Mouse (Mus musculus): Measurements from ENCODE around the gene Neurod4.
"Not testable (repeated sequence)": the region's sequence is repeated elsewhere in the genome, so short reads cannot be mapped to it uniquely, and the experiment has no call there.

Neurod4 gene

DNA sequence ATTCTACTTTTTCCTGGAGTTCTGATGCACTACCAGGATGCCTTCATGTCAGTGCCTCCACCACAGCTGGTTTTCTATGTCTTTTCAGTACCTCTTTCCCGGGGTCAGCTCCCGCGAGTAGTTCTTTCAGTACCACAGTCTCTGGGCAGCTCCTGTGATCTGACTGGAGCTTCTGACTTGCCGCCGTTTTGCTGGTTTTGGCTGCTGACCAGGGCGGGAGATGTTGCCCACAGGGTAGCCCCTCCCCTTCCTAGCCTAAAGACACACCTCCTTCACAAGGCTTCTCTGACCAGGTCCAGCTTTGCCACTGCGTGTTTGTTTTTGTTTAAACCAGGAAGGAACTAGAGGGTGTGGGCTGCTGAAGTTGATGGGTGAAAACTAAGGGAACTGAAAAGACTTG, at the start of gene Neurod4:
Neurod4 (minus strand) TSS at position 175 of the 400 bp plus-strand sequence.
- DNase-seq (ENCODE audit: extremely low spot score, low spot score) = peak; percentile 68

DNA sequence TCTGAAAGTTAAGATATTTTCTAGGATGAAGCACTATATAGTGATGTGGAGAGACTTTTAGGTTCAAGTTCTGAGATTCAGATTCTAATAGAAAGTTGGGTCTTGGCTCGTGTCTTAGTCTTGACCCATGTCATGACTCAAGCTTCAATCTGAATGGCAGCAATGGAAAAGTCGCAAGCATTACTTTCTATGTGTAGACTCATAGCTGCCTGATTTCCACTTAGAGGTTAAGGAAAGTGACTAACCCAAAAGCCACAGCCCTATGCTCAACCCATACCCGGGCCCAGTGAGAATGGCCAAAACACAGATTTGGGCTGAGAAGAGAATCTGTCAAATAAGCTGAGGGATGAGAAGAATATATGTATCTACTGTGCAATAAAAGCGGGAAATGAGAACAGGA, 44.2 kb upstream of the Neurod4 start:
- DNase-seq (ENCODE audit: extremely low spot score, low spot score) = no peak

DNA sequence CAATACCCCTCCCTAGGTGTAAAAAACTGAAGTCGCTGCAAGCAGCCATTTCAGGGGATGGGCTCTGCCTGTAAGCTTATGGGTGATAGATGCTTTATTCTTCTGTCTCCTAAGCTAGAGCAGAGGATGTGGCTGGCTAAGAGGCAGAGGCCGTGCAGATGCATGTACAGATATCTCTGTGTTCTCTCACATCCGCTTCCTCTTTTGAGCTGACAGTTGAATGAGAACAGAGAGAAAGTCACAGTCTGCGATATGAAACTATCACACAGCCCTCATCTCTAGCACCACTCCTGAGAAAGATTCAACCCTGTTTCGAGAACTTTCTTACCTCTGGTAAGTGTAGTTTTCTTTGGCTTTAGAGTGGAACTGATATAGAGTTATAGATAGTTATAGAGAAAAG, 42.6 kb upstream of the Neurod4 start, which contains the start of gene Tespa1:
Tespa1 (plus strand) TSS at position 234 of the 400 bp plus-strand sequence.
- DNase-seq (ENCODE audit: extremely low spot score, low spot score) = no peak

DNA sequence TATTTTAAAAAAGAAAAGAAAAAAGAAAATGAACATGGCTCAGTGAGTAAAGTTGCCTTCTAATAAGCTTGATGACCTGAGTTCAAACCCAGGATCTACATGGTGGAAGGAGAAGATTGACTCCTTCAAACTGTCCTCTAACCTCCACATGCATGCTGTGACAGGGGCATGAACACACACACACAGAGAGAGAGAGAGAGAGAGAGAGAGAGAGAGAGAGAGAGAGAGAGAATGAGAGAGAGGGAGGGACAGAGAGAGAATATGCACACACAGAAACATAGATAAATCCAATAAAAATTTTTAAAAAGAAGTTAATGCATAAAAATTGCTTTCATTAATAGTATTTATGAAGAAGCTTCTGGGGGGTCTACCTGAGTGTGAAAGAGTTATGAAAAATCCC, 42.0 kb upstream of the Neurod4 start:
- DNase-seq (ENCODE audit: extremely low spot score, low spot score) = no peak

DNA sequence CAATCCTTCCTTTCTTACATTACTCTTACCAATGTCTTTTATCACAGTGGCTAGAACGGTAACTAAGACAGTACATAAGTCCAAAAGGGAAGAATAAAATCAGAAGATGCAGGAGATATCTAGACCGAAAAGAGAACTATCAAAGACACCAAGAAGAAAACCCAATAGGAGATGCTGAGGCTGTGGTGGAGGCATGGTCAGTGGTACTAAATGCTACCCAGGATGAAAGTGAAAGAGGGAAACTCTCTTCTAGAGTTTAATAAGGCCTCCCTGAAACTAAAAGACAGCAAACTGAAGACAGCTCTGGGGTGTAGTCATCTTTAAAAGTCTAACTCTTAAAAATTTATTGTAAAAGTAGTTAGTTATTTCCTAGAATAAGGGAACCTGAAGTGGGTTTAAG, 40.7 kb upstream of the Neurod4 start:
- no peak for DNase-seq (ENCODE audit: extremely low spot score, low spot score)

DNA sequence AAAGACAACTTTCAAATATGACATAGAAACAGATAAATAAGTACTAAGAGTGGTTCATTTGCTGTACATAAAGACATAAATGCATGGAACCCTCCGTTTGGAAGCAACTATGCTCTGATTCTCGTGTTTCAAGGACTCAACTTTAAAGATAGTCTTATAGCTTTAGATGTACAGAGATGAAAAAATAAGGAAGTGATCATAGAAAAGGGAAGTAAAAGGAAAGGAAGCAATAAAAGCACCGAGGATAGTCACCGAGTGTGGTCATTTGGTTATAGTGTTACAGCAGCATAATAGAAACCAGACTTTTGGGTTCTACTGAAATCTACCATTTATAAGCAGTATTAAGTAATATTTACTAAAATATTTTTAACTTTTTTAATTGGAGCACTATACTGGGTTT, 38.7 kb upstream of the Neurod4 start:
- DNase-seq (ENCODE audit: extremely low spot score, low spot score) = no peak

DNA sequence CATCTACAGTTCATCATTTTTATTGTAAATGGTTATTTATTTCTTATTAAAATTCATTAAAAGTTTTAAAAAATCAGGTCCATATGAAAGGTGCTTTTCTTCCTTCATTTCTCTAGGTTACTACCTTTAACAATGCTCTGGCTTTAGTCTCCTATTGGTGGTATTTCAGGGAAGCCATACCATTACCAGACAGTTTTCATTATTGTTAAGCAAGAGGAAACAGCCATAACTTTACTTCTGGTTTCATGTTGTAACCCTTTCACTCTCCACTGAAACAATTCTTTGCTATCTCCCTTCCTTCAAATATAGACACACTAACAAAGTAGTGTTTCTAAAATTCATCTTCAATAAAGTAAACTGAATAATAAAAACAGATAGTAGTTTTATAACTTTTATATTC, 35.8 kb upstream of the Neurod4 start:
- DNase-seq (ENCODE audit: extremely low spot score, low spot score) = no peak

DNA sequence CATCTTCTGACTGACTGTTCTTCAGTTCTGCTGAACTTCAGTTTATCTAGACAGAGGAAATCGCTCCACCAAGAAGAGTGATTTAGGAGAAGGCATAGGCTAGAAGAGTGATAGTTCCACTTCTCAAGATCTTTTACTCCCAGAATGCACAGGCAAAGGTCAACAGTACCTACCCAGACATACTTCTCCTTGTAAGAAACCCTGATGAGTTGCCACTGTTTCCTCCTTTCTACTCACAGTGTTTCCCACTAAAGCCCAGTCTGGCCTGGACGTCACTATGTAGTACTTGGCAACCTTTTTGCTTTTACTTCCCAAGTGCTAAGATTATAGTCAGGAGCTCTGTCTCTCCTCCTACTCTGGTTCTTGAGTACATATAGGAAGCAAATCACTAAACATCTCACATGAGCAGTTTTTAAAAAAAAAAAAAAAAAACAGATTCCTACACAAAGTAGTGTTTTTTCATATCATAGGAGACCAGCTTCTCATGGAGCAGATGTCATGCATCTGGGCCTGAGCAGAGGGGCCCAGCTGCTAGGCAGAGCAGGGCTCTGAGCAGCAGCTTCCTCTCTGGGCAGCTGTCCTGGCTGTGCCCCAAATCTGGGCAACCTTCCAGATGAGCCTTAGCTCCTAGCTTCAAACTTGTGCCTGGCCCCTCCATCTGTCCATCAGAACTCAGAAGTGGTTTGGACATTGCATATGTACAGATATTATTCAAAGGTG, 34.2 kb upstream of the Neurod4 start:
- no peak for DNase-seq (ENCODE audit: extremely low spot score, low spot score)

DNA sequence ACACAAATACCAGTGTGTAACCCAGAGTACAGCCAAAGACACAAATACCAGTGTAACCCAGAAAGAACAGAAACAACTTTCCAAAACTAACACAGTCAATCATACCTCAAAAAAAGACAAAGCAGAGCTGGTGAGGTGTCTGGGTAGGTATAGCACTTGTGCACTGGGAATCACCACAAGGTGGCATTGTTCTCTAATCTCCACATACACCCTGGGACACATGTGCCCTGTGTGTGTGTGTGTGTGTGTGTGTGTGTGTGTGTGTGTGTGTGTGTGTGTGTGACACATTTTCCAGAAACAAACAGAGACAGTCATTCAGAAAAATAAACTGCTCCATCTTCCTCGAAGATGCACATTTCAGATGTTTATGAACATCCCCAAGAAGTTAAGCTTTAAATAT, 33.5 kb upstream of the Neurod4 start:
- DNase-seq (ENCODE audit: extremely low spot score, low spot score) = no peak

DNA sequence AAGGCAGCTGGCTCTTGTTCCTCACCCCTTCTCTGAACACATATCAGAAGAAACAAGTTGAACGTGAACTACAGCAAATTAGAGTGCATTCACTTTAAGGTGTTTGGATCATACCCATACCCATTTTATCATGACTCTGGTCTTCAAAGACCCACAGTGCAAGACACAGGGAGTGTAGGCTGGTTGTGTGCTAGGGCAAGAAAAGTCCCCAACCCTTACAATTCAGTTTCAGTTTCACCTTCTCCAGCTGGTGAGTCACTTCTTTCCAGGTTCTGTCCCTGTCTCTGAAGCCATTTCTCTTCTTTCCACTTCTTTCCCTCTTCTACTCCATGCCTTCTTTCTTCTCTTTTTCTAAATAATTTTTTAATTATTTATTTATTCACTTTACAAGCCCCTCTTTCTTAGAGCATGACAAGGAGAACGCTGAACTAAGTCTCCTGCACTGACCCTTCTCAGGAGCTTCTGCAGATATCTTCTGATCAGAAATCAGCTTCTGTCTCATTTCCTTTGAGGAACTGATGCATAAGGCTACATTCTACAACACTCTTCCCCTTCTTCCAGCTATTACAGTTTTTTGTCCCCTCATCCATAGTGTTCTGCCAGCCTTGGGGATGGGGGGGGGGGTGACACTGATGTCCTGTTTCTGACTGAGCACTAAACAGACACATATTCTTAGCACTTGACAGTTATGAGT, 31.6 kb upstream of the Neurod4 start:
- DNase-seq (ENCODE audit: extremely low spot score, low spot score) = no peak

DNA sequence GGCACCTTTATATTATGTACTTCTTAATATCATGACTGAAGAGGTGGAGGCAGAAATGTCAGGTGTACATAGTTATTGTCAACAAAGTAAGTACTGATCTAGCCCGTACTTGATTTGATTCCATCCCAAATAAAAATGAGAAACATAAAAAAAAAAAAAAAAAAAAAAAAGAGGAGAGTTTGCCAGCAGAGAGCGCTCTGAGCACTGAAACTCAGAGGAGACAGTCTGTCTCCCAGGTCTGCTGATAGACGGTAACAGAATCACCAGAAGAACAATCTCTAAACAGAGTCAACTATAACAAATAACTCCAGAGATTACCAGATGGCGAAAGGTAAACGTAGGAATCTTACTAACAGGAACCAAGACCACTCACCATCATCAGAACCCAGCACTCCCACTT, 24.1 kb upstream of the Neurod4 start:
- not testable (repeated sequence) for DNase-seq (ENCODE audit: extremely low spot score, low spot score)

DNA sequence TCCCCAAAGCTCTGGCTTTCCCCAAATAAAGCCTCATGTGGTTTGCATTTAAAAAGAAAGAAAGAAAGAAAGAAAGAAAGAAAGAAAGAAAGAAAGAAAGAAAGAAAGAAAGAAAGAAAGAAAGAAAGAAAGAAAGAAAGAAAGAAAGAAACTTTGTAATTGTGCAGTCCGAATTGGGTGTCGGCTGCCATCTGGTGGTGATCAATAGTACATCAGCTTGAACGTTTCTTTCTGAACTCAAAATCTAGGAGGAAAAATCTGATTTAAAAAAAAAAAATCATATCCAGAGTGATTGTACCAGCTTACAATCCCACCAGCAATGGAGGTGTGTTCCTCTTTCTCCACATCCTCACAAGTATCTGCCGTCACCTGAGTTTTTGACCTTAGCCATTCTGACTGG, 18.7 kb upstream of the Neurod4 start:
- DNase-seq (ENCODE audit: extremely low spot score, low spot score) = peak; percentile 19

DNA sequence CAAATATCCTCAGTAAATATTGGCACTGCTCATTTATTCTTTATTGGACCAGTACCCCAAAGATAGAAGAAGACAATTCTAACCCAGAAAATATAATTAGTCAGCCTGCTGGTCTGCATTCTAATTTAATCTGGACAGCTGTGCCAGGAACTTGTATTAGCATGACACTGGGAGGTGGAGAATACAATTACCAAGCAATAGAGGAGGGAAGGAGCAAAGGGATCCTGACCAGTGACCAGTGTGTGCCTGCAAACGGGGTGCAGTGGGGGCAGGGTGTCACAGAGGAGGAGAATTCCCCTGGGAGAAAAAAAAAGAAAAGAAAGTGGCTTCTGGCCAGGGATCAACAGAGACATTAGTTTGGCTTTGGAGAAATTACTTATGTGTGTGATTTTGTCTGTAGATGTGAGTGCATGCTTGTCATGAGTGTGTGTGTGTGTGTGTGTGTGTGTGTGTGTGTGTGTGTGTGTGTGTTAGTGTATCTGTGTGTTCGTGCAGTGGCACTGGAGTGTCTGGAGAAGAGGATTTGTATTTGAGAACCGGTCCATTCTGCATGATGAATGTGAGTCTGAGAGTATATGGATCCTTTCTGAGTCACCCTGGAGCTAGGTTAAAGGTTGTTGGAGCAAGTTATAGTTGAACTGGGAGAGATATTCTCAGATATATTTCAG, 13.8 kb upstream of the Neurod4 start:
- DNase-seq (ENCODE audit: extremely low spot score, low spot score) = no peak

DNA sequence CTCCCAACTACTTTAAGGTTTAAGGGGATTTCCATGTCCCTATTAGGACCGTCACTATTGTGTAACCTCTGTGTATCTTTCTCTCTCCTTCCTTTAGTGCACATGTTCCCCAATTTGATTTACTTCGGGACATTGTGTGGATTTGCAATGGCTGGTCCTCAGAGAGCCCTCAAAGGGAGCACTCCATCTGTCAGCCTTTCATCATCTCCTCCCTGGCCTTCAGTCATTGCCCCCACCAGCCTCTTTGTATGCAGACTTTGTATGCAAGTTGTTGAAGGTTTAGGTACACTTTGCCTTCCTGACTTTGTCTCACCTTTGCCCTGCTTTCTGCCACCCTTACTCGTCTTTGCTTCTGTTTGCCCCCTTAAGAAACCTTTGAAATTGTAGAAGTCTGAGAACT, 8.0 kb upstream of the Neurod4 start:
- DNase-seq (ENCODE audit: extremely low spot score, low spot score) = no peak

DNA sequence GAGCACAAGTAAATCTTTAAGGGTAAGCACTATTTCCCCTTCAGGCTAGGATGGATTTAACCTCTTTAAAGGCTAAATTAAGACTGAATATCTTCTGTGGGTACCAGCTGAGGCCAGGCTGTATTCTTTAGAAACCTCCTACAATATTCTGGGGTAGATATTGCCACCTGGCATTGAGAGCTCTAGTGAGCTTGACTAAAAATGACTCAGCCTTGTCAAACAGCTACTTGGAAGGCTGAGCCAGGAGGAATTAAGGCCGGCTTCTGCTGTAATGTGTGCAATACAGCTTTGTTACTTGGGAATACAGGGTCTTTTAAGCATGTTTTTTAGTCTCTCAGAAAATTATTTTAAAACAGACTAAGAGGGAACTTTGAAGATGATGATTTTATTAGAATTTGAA, 7.2 kb upstream of the Neurod4 start:
- no peak for DNase-seq (ENCODE audit: extremely low spot score, low spot score)

DNA sequence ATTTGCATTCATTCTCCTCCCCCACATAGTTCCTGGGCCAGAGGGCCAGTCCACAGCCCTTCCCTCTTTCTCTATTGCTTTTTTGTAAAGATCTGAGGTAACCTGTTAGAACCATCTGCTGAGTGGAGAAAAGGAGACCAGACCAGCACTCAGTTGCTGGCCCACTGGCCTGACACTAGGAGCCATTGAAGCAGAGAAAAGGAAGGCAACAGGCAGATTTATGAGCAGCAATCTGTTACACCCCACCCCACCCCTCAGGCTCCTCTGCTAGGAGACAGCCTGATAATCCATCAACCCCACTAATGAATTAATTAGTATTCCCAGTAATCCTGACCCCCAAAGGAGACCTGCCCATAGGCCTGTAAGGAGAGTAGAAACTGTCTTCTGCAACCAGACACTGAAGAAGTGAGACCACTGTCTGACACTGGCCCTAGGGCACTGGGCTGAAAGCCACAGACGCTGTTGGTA, 2.0 kb upstream of the Neurod4 start:
- DNase-seq (ENCODE audit: extremely low spot score, low spot score) = peak; percentile 42

DNA sequence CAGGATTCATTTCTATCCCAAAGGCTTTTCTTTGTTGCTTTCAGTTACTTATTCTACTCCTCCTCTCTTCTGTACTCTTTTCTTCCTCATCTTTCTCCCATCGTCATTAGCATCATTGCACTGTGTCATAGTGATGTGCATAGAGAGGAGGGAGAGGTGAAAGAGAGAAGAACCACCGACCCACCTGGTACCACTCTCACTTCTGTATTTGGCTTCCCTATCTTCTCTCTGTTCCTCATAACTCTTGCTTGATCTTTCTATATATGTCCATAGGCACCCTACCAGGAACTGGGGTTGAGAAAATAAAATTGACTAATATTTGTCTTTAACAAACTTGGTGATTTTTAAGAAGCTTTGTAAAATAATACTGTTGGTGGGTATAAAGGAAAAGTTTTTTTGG, 3.5 kb downstream of the Neurod4 start:
- DNase-seq (ENCODE audit: extremely low spot score, low spot score) = no peak

DNA sequence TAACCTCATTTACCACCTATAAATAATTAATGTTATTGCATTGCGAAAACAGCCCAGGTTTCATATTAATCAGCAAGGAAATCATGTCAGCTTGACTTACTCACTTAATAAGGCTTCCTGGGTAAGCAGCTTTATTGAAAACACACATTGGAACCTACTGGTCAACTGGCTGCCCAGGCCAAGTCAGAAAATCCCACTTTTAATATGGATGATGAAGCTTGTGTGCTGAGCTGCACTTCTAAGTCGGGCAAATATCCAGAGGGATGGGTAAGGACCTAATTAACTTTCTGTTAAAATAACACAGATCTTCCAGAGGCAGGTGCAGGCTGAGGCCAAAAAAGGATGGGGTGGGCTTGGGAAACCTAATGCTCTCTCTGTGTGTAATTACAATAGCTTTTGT, 4.3 kb downstream of the Neurod4 start:
- no peak for DNase-seq (ENCODE audit: extremely low spot score, low spot score)

DNA sequence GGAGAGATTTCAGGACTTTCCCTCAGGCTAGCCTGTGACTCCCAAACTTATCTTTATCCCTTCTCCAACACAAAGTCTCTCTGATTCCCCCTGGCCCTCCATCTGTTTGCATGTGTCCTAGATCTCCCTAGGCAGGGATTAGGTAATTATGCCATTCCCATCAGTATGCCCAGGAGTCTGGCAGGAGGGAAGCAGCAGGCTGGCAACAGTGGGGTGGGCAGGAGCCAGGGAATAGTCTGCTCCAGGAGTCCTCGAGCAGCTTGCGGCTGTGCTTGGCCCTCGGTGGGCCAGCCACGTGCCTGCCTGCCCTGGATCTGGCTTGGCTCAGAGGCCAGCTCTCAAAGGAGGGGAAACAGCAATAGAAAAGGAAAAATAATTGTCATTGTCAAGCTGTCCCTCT, 16.8 kb downstream of the Neurod4 start:
- no peak for DNase-seq (ENCODE audit: extremely low spot score, low spot score)

DNA sequence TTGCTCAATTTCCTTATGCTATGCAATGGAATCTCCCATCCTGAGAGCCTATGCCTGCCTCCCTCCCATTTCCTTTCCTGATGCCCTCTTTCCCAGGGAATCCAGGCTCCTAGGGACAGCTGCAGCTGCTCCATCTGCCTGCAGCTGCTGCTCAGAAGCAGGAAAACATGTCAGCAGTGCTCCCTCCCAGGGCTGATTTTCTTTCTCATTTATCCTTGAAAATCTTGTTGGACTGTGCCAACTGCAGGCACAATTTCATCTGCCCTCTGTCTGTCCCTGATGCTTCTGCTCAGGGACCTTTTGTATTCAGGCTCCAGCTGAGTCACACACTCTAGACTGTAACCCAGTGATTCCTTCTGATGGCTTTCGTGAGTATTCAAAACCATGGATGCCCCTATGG, 20.6 kb downstream of the Neurod4 start:
- DNase-seq (ENCODE audit: extremely low spot score, low spot score) = no peak

DNA sequence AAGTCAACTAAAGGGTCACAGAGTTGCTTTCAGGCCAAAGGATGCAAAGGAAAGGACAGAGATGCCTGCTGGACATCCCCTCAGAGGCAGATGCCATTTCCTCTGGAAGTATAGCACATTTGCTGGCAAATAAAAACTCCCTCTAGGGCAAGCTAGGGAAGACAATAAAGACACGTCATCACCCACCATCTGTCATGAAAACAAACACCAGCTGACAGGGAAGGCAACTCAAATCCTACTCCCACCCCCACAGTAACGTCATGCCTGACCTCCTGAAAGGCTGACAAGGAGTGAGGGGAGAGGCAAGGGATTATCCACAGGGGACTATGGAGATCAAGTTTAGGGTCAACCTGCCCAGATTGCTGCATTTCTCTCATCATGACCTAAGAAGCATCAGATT, 35.8 kb downstream of the Neurod4 start:
- no peak for DNase-seq (ENCODE audit: extremely low spot score, low spot score)
